Mouse (Mus musculus) left cerebral cortex, adult 2 months (tissue): ENCODE measurements around the gene Rnf34. TPM values are rescaled to one million over a fixed set of nuclear protein-coding genes. Genes with fewer than 3 reads are reported as not detected.

ENCODE experiments used
- DNase-seq, 2 experiments: peaks; one replicate each; pipeline ENCODE4 v3.0.0; 2021 to 2022; ENCODE audit warnings: low spot score in 2 of 2, mixed read lengths in 1 of 2; ENCODE audit errors: extremely low spot score in 1 of 2
- H3K27ac ChIP-seq: fragments of 200-600 bp; 2 replicates; pipeline ENCODE4 v1.8.1; 2022
- H3K4me3 ChIP-seq: fragments of 200-600 bp; 2 replicates; pipeline ENCODE4 v1.8.1; 2022
- CTCF ChIP-seq: fragments of 200-600 bp; IDR thresholded peaks from 2 replicates; pipeline ENCODE4 v1.8.1; 2022; ENCODE audit warnings: antibody characterized with exemption, mild to moderate bottlenecking, moderate library complexity
- intact Hi-C: fragments of 180-260 bp; cut with DNase I; formaldehyde crosslinking; loops from one replicate; pipeline ENCODE4 v1.15.1; 2025
- total RNA-seq, 2 experiments: library from RNA; stranded (reverse); gene quantifications; 2 replicates each; pipeline ENCODE4 v1.2.3; 2021

The Rnf34 gene
- total RNA-seq, 2 experiments from 2014 or later: 51.5 to 56.3 TPM

DNA sequence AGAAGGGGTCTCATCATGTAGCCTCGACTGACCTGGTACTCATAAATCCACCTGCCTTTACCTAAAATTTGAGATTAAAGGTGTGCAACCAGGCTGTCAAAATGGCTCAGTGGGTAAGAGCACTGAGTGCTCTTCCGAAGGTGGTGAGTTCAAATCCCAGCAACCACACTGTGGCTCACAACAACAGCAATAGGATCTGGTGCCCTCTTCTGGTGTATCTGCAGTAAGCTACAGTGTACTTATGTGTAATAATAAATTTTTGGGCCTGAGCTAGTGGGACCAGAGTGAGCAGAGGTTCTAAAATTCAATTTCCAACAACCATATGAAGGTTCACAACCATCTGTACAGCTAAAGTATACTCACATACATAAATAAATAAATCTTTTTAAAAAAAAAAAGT lies 58.2 kb downstream of the Rnf34 start:
- H3K27ac ChIP-seq: no peak overlapping the region
- intact Hi-C loops: no loop called here
- no peak overlapping the region for H3K4me3 ChIP-seq
- peak; percentile 9 for TF ChIP-seq CTCF
- no peak for DNase-seq

- no peak for TF ChIP-seq CTCF
- no peak for DNase-seq
- no peak overlapping the region for H3K4me3 ChIP-seq
- intact Hi-C loops: no loop called here
- no peak overlapping the region for H3K27ac ChIP-seq
These were observed 59.6 kb downstream of the Rnf34 start for GRCm38 (mm10) chr5:122909481-122909880.

DNA sequence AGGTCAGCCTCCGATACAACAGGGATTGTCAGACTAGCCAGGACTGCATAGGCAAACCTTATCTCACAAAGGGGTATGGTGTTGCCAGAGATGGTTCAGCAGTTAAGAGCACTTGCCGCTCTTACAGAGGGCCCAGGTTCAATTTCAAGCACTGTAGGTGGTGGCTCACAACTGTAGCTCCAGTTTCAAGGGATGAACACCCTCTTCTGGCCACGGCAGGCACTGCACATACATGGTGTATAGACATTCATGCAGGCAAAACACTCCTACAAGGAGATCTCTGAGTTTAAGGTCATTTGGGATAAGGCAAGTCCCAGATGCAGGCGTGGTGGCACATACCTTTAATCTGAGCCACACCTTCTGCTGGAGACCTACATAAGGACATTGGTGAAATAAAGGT lies 63.0 kb downstream of the Rnf34 start:
- intact Hi-C loops: no loop called here
- no peak; the same call in 1 of the 2 replicates for TF ChIP-seq CTCF
- DNase-seq: no peak
- H3K27ac ChIP-seq: no peak overlapping the region
- no peak overlapping the region for H3K4me3 ChIP-seq

- DNase-seq: no peak
- Histone ChIP-seq H3K4me3 (no peak overlapping the region), H3K27ac (no peak overlapping the region)
- intact Hi-C loops: no loop called here
- no peak for TF ChIP-seq CTCF
These were observed 66.3 kb downstream of the Rnf34 start for GRCm38 (mm10) chr5:122916147-122916546.

- no peak for DNase-seq
- Histone ChIP-seq H3K4me3 (no peak overlapping the region), H3K27ac (no peak overlapping the region)
- no peak for TF ChIP-seq CTCF
- intact Hi-C loops: no loop called here
These were observed 68.3 kb downstream of the Rnf34 start for GRCm38 (mm10) chr5:122917982-122918711.

DNA sequence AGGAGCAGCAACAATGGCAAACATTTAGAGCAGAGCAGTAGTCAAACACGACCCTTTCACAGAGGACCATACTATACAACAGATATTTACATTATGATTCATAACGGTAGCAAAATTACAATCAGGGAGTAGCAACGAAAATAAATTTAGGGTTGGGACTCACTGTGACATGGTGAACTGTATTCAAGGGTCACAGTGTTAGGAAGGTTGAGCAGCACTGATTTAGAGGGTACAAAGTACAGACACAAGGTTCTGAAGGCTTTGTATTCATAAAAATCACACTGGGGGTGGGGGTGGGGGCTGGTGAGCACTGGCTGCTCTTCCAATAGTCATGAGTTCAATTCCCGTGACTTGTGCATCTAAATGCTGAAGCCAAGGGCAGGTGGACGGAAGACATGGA lies 70.7 kb downstream of the Rnf34 start:
- no peak overlapping the region for H3K27ac ChIP-seq
- intact Hi-C loops: loop anchor here (10.0 kb wide), 1 partner anchor 254 kb away; no protein-coding TSS in a partner anchor
- no peak for TF ChIP-seq CTCF
- DNase-seq: no peak
- no peak overlapping the region for H3K4me3 ChIP-seq

Other genes starting within 250 kb of the Rnf34 start
- 10 to 100 TPM; 46.4 to 49.2 TPM for gene Ift81, start 235.5 kb upstream of the Rnf34 start, total RNA-seq
- gene P2rx7, start 206.1 kb upstream of the Rnf34 start, total RNA-seq: 1 to 10 TPM; 6.2 to 7.7 TPM
- gene P2rx4, start 142.5 kb upstream of the Rnf34 start, total RNA-seq: 10 to 100 TPM; 19.3 to 20.1 TPM
- 100 to 1,000 TPM; 238 to 248 TPM for gene Camkk2, start 70.6 kb upstream of the Rnf34 start, total RNA-seq
- gene Anapc5, start 28.7 kb upstream of the Rnf34 start, total RNA-seq: 100 to 1,000 TPM; 222 to 229 TPM
- 10 to 100 TPM; 25.4 to 27.4 TPM for gene Kdm2b, start 139.8 kb downstream of the Rnf34 start, total RNA-seq
- gene Orai1, start 165.0 kb downstream of the Rnf34 start, total RNA-seq: 1 to 10 TPM; 6.9 to 9.5 TPM
- not detected for gene Morn3, start 197.0 kb downstream of the Rnf34 start, total RNA-seq
- gene Tmem120b, start 218.4 kb downstream of the Rnf34 start, total RNA-seq: 10 to 100 TPM; 16.0 to 16.2 TPM